Mouse (Mus musculus): Measurements from ENCODE around the gene Baz2a. TPM values are rescaled to one million over a fixed set of nuclear protein-coding genes. Genes with fewer than 3 reads are reported as not detected.

Gene Baz2a
- 13.6 and 16.7 TPM in 2 replicates for polyA plus RNA-seq (2014; fragmentation: Nextera tagmentation; extraction: Ambion mirVana)

- DNase-seq (ENCODE audit: low spot score): peak; percentile 36
- H3K36me3 ChIP-seq (ENCODE audit: control insufficient read depth, insufficient read depth, low read length): peaks cover 40% of the 10 kb centered on the region
- peak within 1 kb of the TSS; percentile 90 for H3K27ac ChIP-seq (ENCODE audit: low read depth, low read length)
- H3K9ac ChIP-seq (ENCODE audit: low read length): peak within 1 kb of the TSS; percentile 79
- H3K4me3 ChIP-seq (ENCODE audit: low read depth, low read length): peak within 1 kb of the TSS; percentile 84
- 2% methylated on average over 20 of the region's 20 CpGs for WGBS
- peaks cover 28% of the 10 kb centered on the region for H3K4me1 ChIP-seq (ENCODE audit: control insufficient read depth, insufficient read depth, low read length)
- ATAC-seq: no peak
- H3K27me3 ChIP-seq (replicated peaks; ENCODE audit: control insufficient read depth, insufficient read depth, low read length): no peaks in the 10 kb centered on the region
- H3K4me2 ChIP-seq (ENCODE audit: low read length): peak within 1 kb of the TSS; percentile 91
- no peaks in the 10 kb centered on the region for H3K9me3 ChIP-seq (replicated peaks; ENCODE audit: control insufficient read depth, low read length)
These were observed at the start of gene Baz2a for GRCm38 (mm10) chr10:128091564-128092505. TSS of gene Baz2a (plus strand) at chr10:128091577.

GRCm38 (mm10) chr10:128041636-128042035 is 49.7 kb upstream of the Baz2a start:
- peaks cover 13% of the 10 kb centered on the region for H3K4me1 ChIP-seq (ENCODE audit: control insufficient read depth, insufficient read depth, low read length)
- ATAC-seq: no peak
- H3K9ac ChIP-seq (ENCODE audit: low read length): no peak overlapping the region
- no peak overlapping the region for H3K4me3 ChIP-seq (ENCODE audit: low read depth, low read length)
- 76% methylated on average over 4 of the region's 4 CpGs for WGBS
- H3K27ac ChIP-seq (ENCODE audit: low read depth, low read length): no peak overlapping the region
- no peaks in the 10 kb centered on the region for H3K27me3 ChIP-seq (replicated peaks; ENCODE audit: control insufficient read depth, insufficient read depth, low read length)
- H3K4me2 ChIP-seq (ENCODE audit: low read length): no peak overlapping the region
- no peaks in the 10 kb centered on the region for H3K9me3 ChIP-seq (replicated peaks; ENCODE audit: control insufficient read depth, low read length)
- DNase-seq (ENCODE audit: low spot score): no peak
- peaks cover 79% of the 10 kb centered on the region for H3K36me3 ChIP-seq (ENCODE audit: control insufficient read depth, insufficient read depth, low read length)

- Histone ChIP-seq H3K4me3 (ENCODE audit: low read depth, low read length) (no peak overlapping the region), H3K4me2 (ENCODE audit: low read length) (no peak overlapping the region), H3K9me3 (replicated peaks; ENCODE audit: control insufficient read depth, low read length) (no peaks in the 10 kb centered on the region), H3K4me1 (ENCODE audit: control insufficient read depth, insufficient read depth, low read length) (peaks cover 8% of the 10 kb centered on the region), H3K27ac (ENCODE audit: low read depth, low read length) (no peak overlapping the region), H3K36me3 (ENCODE audit: control insufficient read depth, insufficient read depth, low read length) (peaks cover 86% of the 10 kb centered on the region), H3K27me3 (replicated peaks; ENCODE audit: control insufficient read depth, insufficient read depth, low read length) (no peaks in the 10 kb centered on the region), H3K9ac (ENCODE audit: low read length) (no peak overlapping the region)
- DNase-seq (ENCODE audit: low spot score) (no peak), ATAC-seq (no peak)
- 94% methylated on average over 3 of the region's 3 CpGs for WGBS
These were observed 48.9 kb upstream of the Baz2a start for GRCm38 (mm10) chr10:128042466-128042865.

GRCm38 (mm10) chr10:128043041-128043835 is 48.1 kb upstream of the Baz2a start:
- Histone ChIP-seq H3K9ac (ENCODE audit: low read length) (no peak overlapping the region), H3K4me1 (ENCODE audit: control insufficient read depth, insufficient read depth, low read length) (0 out of 2 replicates have a peak, but pooled peaks cover 2% of the 10 kb centered on the region), H3K27me3 (replicated peaks; ENCODE audit: control insufficient read depth, insufficient read depth, low read length) (no peaks in the 10 kb centered on the region), H3K27ac (ENCODE audit: low read depth, low read length) (no peak overlapping the region), H3K4me3 (ENCODE audit: low read depth, low read length) (no peak overlapping the region), H3K36me3 (ENCODE audit: control insufficient read depth, insufficient read depth, low read length) (peaks cover 94% of the 10 kb centered on the region), H3K4me2 (ENCODE audit: low read length) (no peak overlapping the region), H3K9me3 (replicated peaks; ENCODE audit: control insufficient read depth, low read length) (no peaks in the 10 kb centered on the region)
- no peak for ATAC-seq
- 72% methylated on average over 3 of the region's 3 CpGs for WGBS
- no peak for DNase-seq (ENCODE audit: low spot score)

- Histone ChIP-seq H3K4me3 (ENCODE audit: low read depth, low read length) (no peak overlapping the region), H3K36me3 (ENCODE audit: control insufficient read depth, insufficient read depth, low read length) (peaks cover 75% of the 10 kb centered on the region), H3K4me1 (ENCODE audit: control insufficient read depth, insufficient read depth, low read length) (no peaks in the 10 kb centered on the region), H3K4me2 (ENCODE audit: low read length) (no peak overlapping the region), H3K27me3 (replicated peaks; ENCODE audit: control insufficient read depth, insufficient read depth, low read length) (no peaks in the 10 kb centered on the region), H3K9ac (ENCODE audit: low read length) (no peak overlapping the region), H3K27ac (ENCODE audit: low read depth, low read length) (no peak overlapping the region), H3K9me3 (replicated peaks; ENCODE audit: control insufficient read depth, low read length) (no peaks in the 10 kb centered on the region)
- ATAC-seq: no peak
- WGBS: 79% methylated on average over 8 of the region's 8 CpGs
- no peak for DNase-seq (ENCODE audit: low spot score)
These were observed 43.2 kb upstream of the Baz2a start for GRCm38 (mm10) chr10:128048157-128048556.

- H3K4me3 ChIP-seq (ENCODE audit: low read depth, low read length): no peak overlapping the region
- ATAC-seq (no peak), DNase-seq (ENCODE audit: low spot score) (no peak)
- no peaks in the 10 kb centered on the region for H3K9me3 ChIP-seq (replicated peaks; ENCODE audit: control insufficient read depth, low read length)
- H3K9ac ChIP-seq (ENCODE audit: low read length): no peak overlapping the region
- H3K27ac ChIP-seq (ENCODE audit: low read depth, low read length): no peak overlapping the region
- H3K27me3 ChIP-seq (replicated peaks; ENCODE audit: control insufficient read depth, insufficient read depth, low read length): no peaks in the 10 kb centered on the region
- 95% methylated on average over 2 of the region's 2 CpGs for WGBS
- H3K4me1 ChIP-seq (ENCODE audit: control insufficient read depth, insufficient read depth, low read length): no peaks in the 10 kb centered on the region
- H3K4me2 ChIP-seq (ENCODE audit: low read length): no peak overlapping the region
- peaks cover 59% of the 10 kb centered on the region for H3K36me3 ChIP-seq (ENCODE audit: control insufficient read depth, insufficient read depth, low read length)
These were observed 41.6 kb upstream of the Baz2a start for GRCm38 (mm10) chr10:128049741-128050140.

- H3K27me3 ChIP-seq (replicated peaks; ENCODE audit: control insufficient read depth, insufficient read depth, low read length): no peaks in the 10 kb centered on the region
- no peak overlapping the region for H3K27ac ChIP-seq (ENCODE audit: low read depth, low read length)
- ATAC-seq (no peak), DNase-seq (ENCODE audit: low spot score) (no peak)
- WGBS: 85% methylated on average over 2 of the region's 2 CpGs
- H3K4me1 ChIP-seq (ENCODE audit: control insufficient read depth, insufficient read depth, low read length): no peaks in the 10 kb centered on the region
- H3K9ac ChIP-seq (ENCODE audit: low read length): no peak overlapping the region
- no peaks in the 10 kb centered on the region for H3K9me3 ChIP-seq (replicated peaks; ENCODE audit: control insufficient read depth, low read length)
- H3K4me2 ChIP-seq (ENCODE audit: low read length): no peak overlapping the region
- H3K4me3 ChIP-seq (ENCODE audit: low read depth, low read length): no peak overlapping the region
- peaks cover 54% of the 10 kb centered on the region for H3K36me3 ChIP-seq (ENCODE audit: control insufficient read depth, insufficient read depth, low read length)
These were observed 41.0 kb upstream of the Baz2a start for GRCm38 (mm10) chr10:128050355-128050754.

GRCm38 (mm10) chr10:128051589-128051988 is 39.8 kb upstream of the Baz2a start:
- ATAC-seq: no peak
- Histone ChIP-seq H3K4me1 (ENCODE audit: control insufficient read depth, insufficient read depth, low read length) (no peaks in the 10 kb centered on the region), H3K27me3 (replicated peaks; ENCODE audit: control insufficient read depth, insufficient read depth, low read length) (no peaks in the 10 kb centered on the region), H3K27ac (ENCODE audit: low read depth, low read length) (no peak overlapping the region), H3K9ac (ENCODE audit: low read length) (no peak overlapping the region), H3K36me3 (ENCODE audit: control insufficient read depth, insufficient read depth, low read length) (peaks cover 42% of the 10 kb centered on the region), H3K4me2 (ENCODE audit: low read length) (no peak overlapping the region), H3K9me3 (replicated peaks; ENCODE audit: control insufficient read depth, low read length) (no peaks in the 10 kb centered on the region), H3K4me3 (ENCODE audit: low read depth, low read length) (no peak overlapping the region)
- no peak for DNase-seq (ENCODE audit: low spot score)
- 95% methylated on average over 5 of the region's 5 CpGs for WGBS

Measured in forebrain, embryonic 14.5 days (tissue).